Mouse (Mus musculus): Measurements from ENCODE around the gene Gm10717.
"Not testable (repeated sequence)": the region's sequence is repeated elsewhere in the genome, so short reads cannot be mapped to it uniquely, and the experiment has no call there.

DNA sequence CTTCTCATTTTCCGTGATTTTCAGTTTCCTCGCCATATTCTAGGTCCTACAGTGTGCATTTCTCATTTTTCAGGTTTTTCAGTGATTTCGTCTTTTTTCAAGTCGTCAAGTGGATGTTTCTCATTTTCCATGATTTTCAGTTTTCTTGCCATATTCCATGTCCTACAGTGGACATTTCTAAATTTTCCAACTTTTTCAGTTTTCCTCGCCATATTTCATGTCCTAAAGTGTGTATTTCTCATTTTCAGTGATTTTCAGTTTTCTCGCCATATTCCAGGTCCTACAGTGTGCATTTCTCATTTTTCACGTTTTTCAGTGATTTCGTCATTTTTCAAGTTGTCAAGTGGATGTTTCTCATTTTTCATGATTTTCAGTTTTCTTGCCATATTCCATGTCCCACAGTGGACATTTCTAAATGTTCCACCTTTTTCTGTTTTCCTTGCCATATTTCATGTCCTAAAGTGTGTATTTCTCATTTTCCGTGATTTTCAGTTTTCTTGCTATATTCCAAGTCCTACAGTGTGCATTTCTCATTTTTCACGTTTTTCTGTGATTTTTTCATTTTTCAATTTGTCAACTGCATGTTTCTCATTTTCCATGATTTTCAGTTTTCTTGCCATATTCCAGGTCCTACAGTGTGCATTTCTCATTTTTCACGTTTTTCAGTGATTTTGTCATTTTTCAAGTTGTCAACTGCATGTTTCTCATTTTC, 23.1 kb upstream of the Gm10717 start:
- TF ChIP-seq CTCF, POLR2A (IDR thresholded peaks at IDR 0.05; ENCODE audit: extremely low read depth, insufficient read depth, low read length): not testable (repeated sequence)

Measured in cortical plate, adult 2 months (tissue).